Mouse (Mus musculus) limb, embryonic 11.5 days (tissue): ENCODE data around the gene Gm42742. TPM values are rescaled to one million over a fixed set of nuclear protein-coding genes. Genes with fewer than 3 reads are reported as not detected.

Experiments used
- ATAC-seq: fragments of 200-750 bp; cut with Nextera tagmentation; 2 replicates; pipeline ENCODE4 v1.8.0; 2017; ENCODE audit warnings: low read depth; ENCODE audit not compliant: insufficient number of reproducible peaks, low FRiP score, low TSS enrichment
- DNase-seq: peaks from one replicate; pipeline ENCODE4 v3.0.0-alpha.2; 2015; ENCODE audit warnings: low spot score
- H3K27ac ChIP-seq: fragments of 300-500 bp; sonication (generic); replicated peaks from 2 replicates; pipeline ENCODE4 v1.5.1; 2014; ENCODE audit warnings: low read depth, mild to moderate bottlenecking, low read length
- H3K27me3 ChIP-seq: fragments of 300-500 bp; sonication (generic); 2 replicates; pipeline ENCODE4 v1.6.1; 2014; ENCODE audit warnings: mild to moderate bottlenecking, low read length, mixed read lengths; ENCODE audit not compliant: control insufficient read depth, insufficient read depth
- H3K36me3 ChIP-seq: fragments of 300-500 bp; sonication (generic); 2 replicates; pipeline ENCODE4 v1.6.1; 2014; ENCODE audit warnings: mild to moderate bottlenecking, low read length, moderate library complexity, mixed read lengths; ENCODE audit not compliant: control insufficient read depth, insufficient read depth
- H3K4me1 ChIP-seq: fragments of 300-500 bp; sonication (generic); 2 replicates; pipeline ENCODE4 v1.6.1; 2014; ENCODE audit warnings: low read length, mixed read lengths; ENCODE audit not compliant: control insufficient read depth, insufficient read depth
- H3K4me2 ChIP-seq: fragments of 300-500 bp; sonication (generic); 2 replicates; pipeline ENCODE4 v1.6.1; 2014; ENCODE audit warnings: low read depth, mild to moderate bottlenecking, moderate library complexity; ENCODE audit not compliant: severe bottlenecking
- H3K4me3 ChIP-seq: fragments of 300-500 bp; sonication (generic); 2 replicates; pipeline ENCODE4 v1.5.1; 2014; ENCODE audit warnings: low read depth, low read length
- H3K9ac ChIP-seq: fragments of 300-500 bp; sonication (generic); 2 replicates; pipeline ENCODE4 v1.6.1; 2014; ENCODE audit warnings: mild to moderate bottlenecking, low read length
- H3K9me3 ChIP-seq: fragments of 300-500 bp; sonication (generic); 2 replicates; pipeline ENCODE4 v1.6.1; 2016; ENCODE audit warnings: low read length; ENCODE audit not compliant: control insufficient read depth
- WGBS: fragments of 180-500 bp; shearing (Covaris S2); extraction: QIAGEN DNeasy Blood & Tissue Kit; methylation state at CpG from one replicate; pipeline ENCODE4 v1.1.7; 2014; 5-methylcytosine and 5-hydroxymethylcytosine counted together
- polyA plus RNA-seq: library from polyadenylated mRNA; unstranded; fragments of >200 nt; fragmentation: Nextera tagmentation; extraction: Ambion mirVana; gene quantifications from 2 replicates; pipeline ENCODE4 v1.2.1, GENCODE M21; 2014

Gm42742 gene
- polyA plus RNA-seq, 1 experiment from 2014 or later = 66.8 TPM

GRCm38 (mm10) chr7:127026984-127027726, 6.3 kb upstream of the Gm42742 start, which contains the start of gene Maz:
Gene Maz (minus strand): TSS chr7:127027037.
- peak within 1 kb of the TSS; percentile 98 for H3K27ac ChIP-seq
- H3K27me3 ChIP-seq = no peaks in the 10 kb centered on the region
- H3K4me2 ChIP-seq = peak within 1 kb of the TSS; percentile 83
- WGBS = under 1% methylated on average over 46 of the region's 63 CpGs
- peak; percentile 99 for DNase-seq
- H3K9me3 ChIP-seq = no peaks in the 10 kb centered on the region
- peak; percentile 91 for ATAC-seq
- peaks cover 33% of the 10 kb centered on the region for H3K36me3 ChIP-seq
- H3K4me1 ChIP-seq = peaks cover 31% of the 10 kb centered on the region
- H3K9ac ChIP-seq = peak within 1 kb of the TSS; percentile 99
- peak within 1 kb of the TSS; percentile 97 for H3K4me3 ChIP-seq

DNA sequence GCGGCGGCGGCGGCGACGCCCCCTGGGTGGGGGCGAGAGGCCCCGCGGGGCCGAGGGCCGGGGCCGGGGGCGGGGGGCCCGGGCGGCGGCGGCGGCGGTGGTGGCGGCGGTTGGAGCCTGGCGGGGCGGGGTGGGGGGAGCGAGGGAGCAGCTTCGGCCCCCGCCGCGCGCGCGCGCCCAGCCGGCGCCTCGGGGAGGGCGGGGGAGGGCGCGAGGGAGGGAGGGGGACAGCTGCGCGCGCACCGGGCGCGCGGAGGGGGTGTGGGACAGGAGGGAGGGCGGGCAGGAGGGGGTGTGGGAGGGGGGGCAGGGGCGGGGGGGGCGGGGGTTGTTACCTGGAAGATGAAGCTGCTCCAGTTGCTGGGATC, 5.7 kb upstream of the Gm42742 start:
- DNase-seq = no peak
- peak overlapping the region; percentile 99 for H3K9ac ChIP-seq
- H3K9me3 ChIP-seq = no peaks in the 10 kb centered on the region
- H3K36me3 ChIP-seq = peaks cover 36% of the 10 kb centered on the region
- peaks cover 36% of the 10 kb centered on the region for H3K4me1 ChIP-seq
- ATAC-seq = no peak
- H3K27ac ChIP-seq = peak overlapping the region; percentile 98
- WGBS = no CpG with 5 or more reads among the region's 48 CpGs
- peak overlapping the region; percentile 97 for H3K4me3 ChIP-seq
- H3K27me3 ChIP-seq = no peaks in the 10 kb centered on the region
- H3K4me2 ChIP-seq = peak overlapping the region; percentile 83

DNA sequence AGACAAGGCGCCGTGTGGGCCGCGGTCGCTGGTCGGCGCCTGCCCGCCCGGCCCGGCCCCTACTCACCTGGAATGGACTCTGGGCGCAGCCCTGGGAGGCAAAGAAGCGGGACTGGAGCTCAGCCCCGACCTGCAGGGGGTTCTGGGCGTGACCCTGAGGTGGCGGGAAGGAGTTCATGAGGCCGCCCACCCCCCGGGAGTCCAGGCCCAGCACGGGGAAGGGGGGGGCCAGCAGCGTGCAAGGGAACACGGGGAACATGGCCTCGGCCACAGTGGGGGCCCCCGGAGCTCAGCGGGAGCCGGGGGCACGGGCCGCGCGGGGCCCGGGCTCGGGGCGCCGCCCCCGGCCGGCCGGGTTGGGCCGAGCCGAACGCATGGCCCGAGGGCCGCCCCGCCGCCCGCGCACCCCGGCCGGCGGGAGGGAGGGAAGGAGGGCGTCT, 5.3 kb upstream of the Gm42742 start:
- Histone ChIP-seq H3K9me3 (no peaks in the 10 kb centered on the region), H3K4me2 (peak overlapping the region; percentile 83), H3K4me1 (peaks cover 38% of the 10 kb centered on the region), H3K36me3 (peaks cover 36% of the 10 kb centered on the region), H3K4me3 (peak overlapping the region; percentile 97), H3K27ac (peak overlapping the region; percentile 98), H3K27me3 (no peaks in the 10 kb centered on the region), H3K9ac (peak overlapping the region; percentile 99)
- peak; percentile 84 for DNase-seq
- ATAC-seq = peak; percentile 41; the same call in 1 of the 2 replicates
- WGBS = 0% methylated on average over 30 of the region's 48 CpGs

DNA sequence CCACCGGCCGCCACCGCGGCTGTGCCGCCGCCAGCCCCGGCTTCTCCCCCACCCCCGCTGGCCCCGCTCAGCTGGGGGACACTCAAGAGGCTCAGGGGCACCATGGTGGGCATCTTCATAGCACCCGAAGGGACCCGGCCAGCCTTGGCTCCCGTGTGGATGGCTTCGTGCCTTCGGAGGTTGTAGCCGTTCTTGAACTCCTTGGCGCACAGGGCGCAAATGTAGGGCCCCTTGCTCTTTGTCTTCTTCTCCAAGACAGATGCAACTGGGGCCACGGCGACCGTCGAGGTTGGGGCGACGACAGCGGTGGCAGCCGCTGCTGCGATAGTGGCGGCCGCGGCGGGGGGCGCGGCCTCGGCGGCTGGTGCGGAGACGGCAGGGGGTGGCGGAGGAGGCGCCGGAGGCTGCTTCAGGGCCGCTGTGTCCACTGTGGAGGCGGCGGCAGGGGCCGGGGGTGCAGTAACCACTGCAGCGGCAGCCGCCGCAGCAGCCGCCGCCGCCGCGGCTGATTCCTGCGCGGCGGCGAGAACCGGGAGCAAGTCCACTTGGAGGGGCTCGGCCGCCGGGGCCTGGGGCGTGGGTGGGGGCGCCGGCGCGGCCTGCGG, 4.8 kb upstream of the Gm42742 start:
- no peaks in the 10 kb centered on the region for H3K9me3 ChIP-seq
- peak; percentile 66 for DNase-seq
- H3K9ac ChIP-seq = peak overlapping the region; percentile 99
- H3K4me3 ChIP-seq = peak overlapping the region; percentile 97
- H3K27ac ChIP-seq = peak overlapping the region; percentile 98
- H3K36me3 ChIP-seq = peaks cover 32% of the 10 kb centered on the region
- peak overlapping the region; percentile 83 for H3K4me2 ChIP-seq
- H3K27me3 ChIP-seq = no peaks in the 10 kb centered on the region
- no peak for ATAC-seq
- under 1% methylated on average over 64 of the region's 65 CpGs for WGBS
- peaks cover 41% of the 10 kb centered on the region for H3K4me1 ChIP-seq

- peak overlapping the region; percentile 99 for H3K9ac ChIP-seq
- ATAC-seq (peak; percentile 23; the same call in 1 of the 2 replicates), DNase-seq (peak; percentile 81)
- 1% methylated on average over 30 of the region's 30 CpGs for WGBS
- peak overlapping the region; percentile 97 for H3K4me3 ChIP-seq
- H3K36me3 ChIP-seq = peaks cover 29% of the 10 kb centered on the region
- H3K27me3 ChIP-seq = no peaks in the 10 kb centered on the region
- H3K27ac ChIP-seq = peak overlapping the region; percentile 98
- H3K9me3 ChIP-seq = no peaks in the 10 kb centered on the region
- H3K4me1 ChIP-seq = peaks cover 48% of the 10 kb centered on the region
- H3K4me2 ChIP-seq = peak overlapping the region; percentile 83
Measured at GRCm38 (mm10) chr7:127024755-127025555, 4.1 kb upstream of the Gm42742 start.

- WGBS = 33% methylated on average over 19 of the region's 19 CpGs
- peak overlapping the region; percentile 97 for H3K4me3 ChIP-seq
- H3K4me2 ChIP-seq = peak overlapping the region; percentile 83
- DNase-seq (no peak), ATAC-seq (no peak)
- peaks cover 26% of the 10 kb centered on the region for H3K36me3 ChIP-seq
- no peaks in the 10 kb centered on the region for H3K9me3 ChIP-seq
- H3K4me1 ChIP-seq = peaks cover 55% of the 10 kb centered on the region
- H3K27me3 ChIP-seq = no peaks in the 10 kb centered on the region
- peak overlapping the region; percentile 99 for H3K9ac ChIP-seq
- H3K27ac ChIP-seq = 0 out of 2 replicates have a peak overlapping the region, but pooled peaks have one; percentile 26
Measured at GRCm38 (mm10) chr7:127023896-127024690, 3.2 kb upstream of the Gm42742 start.

DNA sequence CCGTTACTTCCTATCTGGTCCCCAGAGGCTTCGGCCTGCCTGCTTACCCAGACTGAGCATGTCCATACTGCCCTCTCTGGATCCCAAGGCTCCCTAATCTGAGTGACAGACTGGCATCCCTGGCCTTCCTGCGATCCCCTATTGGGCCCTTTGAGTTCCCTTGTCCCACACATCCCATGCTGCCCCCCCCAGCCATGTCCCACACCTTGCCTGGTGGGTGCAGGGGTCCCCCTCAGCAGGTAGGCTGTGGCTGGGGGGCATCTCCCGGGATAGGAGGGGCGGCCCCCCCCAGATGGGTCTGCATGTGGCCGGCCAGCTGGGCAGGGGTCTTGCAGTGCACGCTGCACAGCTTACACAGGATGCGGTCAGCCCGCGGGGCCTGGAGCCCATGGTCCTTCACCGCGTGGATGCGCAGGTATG, 2.4 kb upstream of the Gm42742 start:
- Histone ChIP-seq H3K4me2 (peak overlapping the region; percentile 83), H3K9me3 (no peaks in the 10 kb centered on the region), H3K9ac (peak overlapping the region; percentile 43), H3K27ac (peak overlapping the region; percentile 26; the same call in 1 of the 2 replicates), H3K4me3 (peak overlapping the region; percentile 97), H3K36me3 (peaks cover 23% of the 10 kb centered on the region), H3K27me3 (no peaks in the 10 kb centered on the region), H3K4me1 (peaks cover 55% of the 10 kb centered on the region)
- 89% methylated on average over 12 of the region's 13 CpGs for WGBS
- DNase-seq (no peak), ATAC-seq (no peak)
